Mouse (Mus musculus) neural tube, embryonic 11.5 days (tissue): ENCODE results near the gene Aifm2. TPM values are rescaled to one million over a fixed set of nuclear protein-coding genes. Genes with fewer than 3 reads are reported as not detected.

ENCODE experiments used
- microRNA-seq: library from miRNA; unstranded; fragments of <30 nt; microRNA quantifications from one replicate; pipeline ENCODE4, GENCODE M21; 2016
- polyA plus RNA-seq: library from polyadenylated mRNA; unstranded; fragments of >200 nt; fragmentation: Nextera tagmentation; extraction: Ambion mirVana; gene quantifications from 2 replicates; pipeline ENCODE4 v1.2.1, GENCODE M21; 2014

Aifm2 gene
- polyA plus RNA-seq, 1 experiment from 2014 or later, result 11.8 TPM

Small RNAs within 50 kb of the gene (microRNA-seq; reads per million reads assigned to microRNA genes)
- gene Mir5108, result not detected

Other genes starting within 250 kb of the Aifm2 start
- gene Lrrc20, start 239.5 kb upstream of the Aifm2 start, polyA plus RNA-seq, result 10.3 and 12.4 TPM in 2 replicates
- gene Npffr1, start 119.8 kb upstream of the Aifm2 start, polyA plus RNA-seq, result 0.08 TPM in 1 of 2 replicates, not detected in the other
- gene Ppa1, start 66.7 kb upstream of the Aifm2 start, polyA plus RNA-seq, result 283 and 285 TPM in 2 replicates
- 252 and 255 TPM in 2 replicates for gene Sar1a, start 35.0 kb upstream of the Aifm2 start, polyA plus RNA-seq
- 35.5 and 35.7 TPM in 2 replicates for gene Tysnd1, start 19.7 kb upstream of the Aifm2 start, polyA plus RNA-seq
- gene H2afy2, start 68.9 kb downstream of the Aifm2 start, polyA plus RNA-seq, result 246 and 247 TPM in 2 replicates